Mouse (Mus musculus) kidney, postnatal 0 days (tissue): ENCODE data around the gene 4930583I09Rik. TPM values are rescaled to one million over a fixed set of nuclear protein-coding genes. Genes with fewer than 3 reads are reported as not detected.

Experiments
- ATAC-seq: fragments of 200-750 bp; cut with Nextera tagmentation; replicated peaks from 2 replicates; pipeline ENCODE4 v1.8.0; 2017; ENCODE audit warnings: low read depth, moderate number of reproducible peaks, moderate TSS enrichment, moderate library complexity; ENCODE audit not compliant: low FRiP score
- DNase-seq: peaks from one replicate; pipeline ENCODE4 v3.0.0-alpha.2; 2016; ENCODE audit warnings: low spot score
- H3K27ac ChIP-seq: fragments of 300-500 bp; sonication (generic); 2 replicates; pipeline ENCODE4 v1.5.1; 2014; ENCODE audit warnings: mild to moderate bottlenecking
- H3K27me3 ChIP-seq: fragments of 300-500 bp; sonication (generic); 2 replicates; pipeline ENCODE4 v1.6.1; 2014; ENCODE audit warnings: low read length, mixed read lengths; ENCODE audit not compliant: insufficient read depth
- H3K36me3 ChIP-seq: fragments of 300-500 bp; sonication (generic); 2 replicates; pipeline ENCODE4 v1.6.1; 2014; ENCODE audit warnings: low read length, mixed read lengths; ENCODE audit not compliant: insufficient read depth
- H3K4me1 ChIP-seq: fragments of 300-500 bp; sonication (generic); replicated peaks from 2 replicates; pipeline ENCODE4 v1.6.1; 2014; ENCODE audit warnings: antibody characterized with exemption, low read length, mixed read lengths; ENCODE audit not compliant: insufficient read depth
- H3K4me2 ChIP-seq: fragments of 300-500 bp; sonication (generic); 2 replicates; pipeline ENCODE4 v1.6.1; 2014; ENCODE audit warnings: mild to moderate bottlenecking, low read length, moderate library complexity, mixed read lengths
- H3K4me3 ChIP-seq: fragments of 300-500 bp; sonication (generic); replicated peaks from 2 replicates; pipeline ENCODE4 v1.5.1; 2014; ENCODE audit warnings: low read depth, low read length
- H3K9ac ChIP-seq: fragments of 300-500 bp; sonication (generic); 2 replicates; pipeline ENCODE4 v1.6.1; 2014; ENCODE audit warnings: low read depth, low read length
- H3K9me3 ChIP-seq: fragments of 300-500 bp; sonication (generic); replicated peaks from 2 replicates; pipeline ENCODE4 v1.6.1; 2016; ENCODE audit warnings: low read length, inconsistent platforms, mixed read lengths
- CTCF ChIP-seq: IDR thresholded peaks from 2 replicates; pipeline ENCODE4 v1.5.1; 2016; ENCODE audit warnings: antibody characterized with exemption, low read depth, mild to moderate bottlenecking, moderate library complexity
- WGBS: fragments of 180-500 bp; shearing (Covaris S2); extraction: QIAGEN DNeasy Blood & Tissue Kit; methylation state at CpG from one replicate; pipeline ENCODE4 v1.1.7; 2014; 5-methylcytosine and 5-hydroxymethylcytosine counted together
- polyA plus RNA-seq: library from polyadenylated mRNA; unstranded; fragments of >200 nt; fragmentation: Nextera tagmentation; extraction: Ambion mirVana; gene quantifications from 2 replicates; pipeline ENCODE4 v1.2.1, GENCODE M21; 2015

4930583I09Rik gene
- polyA plus RNA-seq, 1 experiment from 2014 or later = not detected

DNA sequence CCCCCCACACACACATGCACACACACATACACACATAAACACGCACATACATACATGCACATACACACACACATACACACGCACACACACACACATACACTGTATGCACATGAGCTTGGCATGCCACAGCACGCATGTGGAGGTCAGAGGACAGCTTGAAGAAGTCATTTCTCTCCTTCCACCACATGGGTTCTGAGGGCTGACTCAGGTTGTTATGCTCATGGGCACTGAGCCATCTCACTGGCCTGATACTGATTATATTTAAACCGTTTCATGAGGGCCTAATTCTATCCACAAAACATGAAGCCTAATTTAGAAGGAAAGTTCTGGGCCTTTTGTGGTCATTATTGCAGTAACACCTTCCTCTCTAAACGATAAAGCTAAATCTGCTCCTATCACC, 13.3 kb downstream of the 4930583I09Rik start:
- no peak for ATAC-seq
- no peaks in the 10 kb centered on the region for H3K9me3 ChIP-seq
- WGBS = 82% methylated on average over 5 of the region's 5 CpGs
- no peaks in the 10 kb centered on the region for H3K27me3 ChIP-seq
- no peaks in the 10 kb centered on the region for H3K36me3 ChIP-seq
- H3K4me3 ChIP-seq = no peak overlapping the region
- no peaks in the 10 kb centered on the region for H3K4me1 ChIP-seq
- no peak overlapping the region for H3K4me2 ChIP-seq
- DNase-seq = no peak
- H3K27ac ChIP-seq = no peak overlapping the region
- no peak overlapping the region for H3K9ac ChIP-seq
- no peak for TF ChIP-seq CTCF

DNA sequence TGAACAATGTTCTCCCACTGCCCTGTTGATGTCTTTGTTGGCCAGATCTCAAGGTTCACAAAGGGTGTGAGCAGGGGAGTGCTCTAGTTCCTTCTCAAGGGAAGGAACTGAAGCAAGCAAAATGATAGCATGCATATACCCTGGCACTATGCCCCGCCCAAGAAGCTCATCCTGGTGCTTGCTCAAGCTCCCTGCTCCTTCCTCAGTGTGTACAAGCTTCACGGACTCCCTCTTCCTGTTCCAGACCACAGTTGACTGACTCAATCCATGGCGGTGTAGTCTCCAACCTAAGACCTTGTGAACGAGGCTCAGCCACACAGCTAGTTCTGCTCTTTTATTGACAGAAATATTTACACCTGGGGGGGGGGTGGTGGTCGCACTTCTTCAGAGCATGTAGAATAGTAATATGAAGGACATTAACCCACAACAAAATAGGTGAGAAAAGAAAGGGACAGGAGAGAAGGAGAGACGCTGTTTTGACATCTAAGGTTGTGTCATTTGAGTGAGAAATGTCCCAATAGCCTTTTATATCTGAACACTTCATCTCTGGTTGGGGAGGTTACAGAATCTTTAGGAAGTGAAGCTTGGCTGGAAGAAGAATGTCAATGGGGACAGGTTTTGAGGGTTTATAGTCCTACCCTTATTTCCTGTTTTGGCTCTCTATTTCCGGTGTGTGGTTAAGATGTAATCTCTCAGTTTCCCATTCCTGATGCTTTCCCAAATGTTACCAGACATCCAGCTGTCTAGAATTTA, 14.9 kb downstream of the 4930583I09Rik start:
- no peaks in the 10 kb centered on the region for H3K36me3 ChIP-seq
- ATAC-seq = no peak
- no peaks in the 10 kb centered on the region for H3K4me1 ChIP-seq
- H3K4me3 ChIP-seq = no peak overlapping the region
- H3K27me3 ChIP-seq = no peaks in the 10 kb centered on the region
- H3K9ac ChIP-seq = no peak overlapping the region
- 80% methylated on average over 7 of the region's 7 CpGs for WGBS
- H3K27ac ChIP-seq = no peak overlapping the region
- H3K9me3 ChIP-seq = no peaks in the 10 kb centered on the region
- no peak for TF ChIP-seq CTCF
- H3K4me2 ChIP-seq = no peak overlapping the region
- DNase-seq = no peak

DNA sequence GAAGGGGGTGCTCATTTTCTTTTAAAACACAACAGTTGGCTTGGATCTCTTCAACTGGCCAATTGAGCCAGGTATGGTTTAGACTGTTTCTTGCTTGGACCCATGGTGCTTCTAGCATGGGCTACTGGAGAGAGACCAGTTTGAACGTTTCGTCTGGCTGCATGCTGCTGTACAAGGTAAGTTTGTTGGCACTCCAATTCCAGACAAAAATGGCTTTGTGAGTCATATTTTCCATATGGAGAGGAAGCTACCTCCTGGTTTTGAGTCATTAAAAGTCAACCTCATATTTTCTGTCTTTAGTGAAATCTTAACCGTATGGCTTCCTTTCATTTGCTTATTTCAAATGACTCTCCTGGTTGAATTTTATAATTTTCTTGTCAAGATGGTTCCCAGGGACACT, 19.6 kb downstream of the 4930583I09Rik start:
- Histone ChIP-seq H3K4me3 (no peak overlapping the region), H3K27ac (no peak overlapping the region), H3K27me3 (no peaks in the 10 kb centered on the region), H3K4me2 (no peak overlapping the region), H3K36me3 (no peaks in the 10 kb centered on the region), H3K9ac (no peak overlapping the region), H3K4me1 (no peaks in the 10 kb centered on the region), H3K9me3 (no peaks in the 10 kb centered on the region)
- ATAC-seq (no peak), DNase-seq (no peak)
- 96% methylated on average over 3 of the region's 3 CpGs for WGBS
- no peak for TF ChIP-seq CTCF

DNA sequence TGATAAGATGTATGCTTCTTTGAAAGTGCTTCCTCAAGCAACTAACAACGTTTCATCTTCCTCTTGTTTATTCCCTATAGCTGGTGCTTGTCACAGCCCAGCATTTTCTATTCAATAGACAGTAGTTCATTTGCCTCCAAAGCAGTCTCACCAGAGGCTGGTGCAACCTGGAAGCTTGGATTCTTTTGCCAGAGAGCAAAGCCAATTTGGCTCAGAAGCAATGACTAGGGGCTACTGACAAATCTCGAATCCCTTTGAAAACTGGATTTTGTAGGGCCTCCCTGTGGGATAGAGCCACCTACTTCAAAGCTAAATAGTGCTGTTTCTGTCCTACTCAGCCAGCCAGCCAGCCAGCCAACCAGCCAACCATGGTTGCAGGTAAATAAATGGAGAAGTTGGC, 20.1 kb downstream of the 4930583I09Rik start:
- H3K4me3 ChIP-seq = no peak overlapping the region
- 75% methylated on average over 2 of the region's 2 CpGs for WGBS
- no peak overlapping the region for H3K27ac ChIP-seq
- H3K4me2 ChIP-seq = no peak overlapping the region
- no peaks in the 10 kb centered on the region for H3K9me3 ChIP-seq
- TF ChIP-seq CTCF = no peak
- no peak for DNase-seq
- no peaks in the 10 kb centered on the region for H3K27me3 ChIP-seq
- no peaks in the 10 kb centered on the region for H3K4me1 ChIP-seq
- H3K9ac ChIP-seq = no peak overlapping the region
- H3K36me3 ChIP-seq = no peaks in the 10 kb centered on the region
- ATAC-seq = no peak

DNA sequence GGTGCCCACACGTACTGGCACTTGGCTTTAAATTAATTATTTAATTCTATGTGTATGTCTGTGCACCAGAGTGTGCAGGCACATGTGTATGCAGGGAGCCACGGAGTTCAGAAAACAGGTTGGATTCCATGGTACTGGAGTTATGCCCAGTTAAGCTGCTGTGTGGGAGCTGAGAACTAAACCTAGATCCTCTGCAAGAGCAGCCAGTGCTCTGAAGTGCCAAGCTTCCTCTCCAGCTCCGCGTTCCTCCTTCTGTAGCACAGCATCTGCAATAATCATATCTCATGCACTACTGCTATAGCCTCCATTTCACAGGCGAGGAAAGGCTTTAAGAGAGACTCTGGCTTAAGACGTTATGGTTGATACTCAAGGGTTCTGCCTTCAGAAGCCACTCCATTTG, 22.3 kb downstream of the 4930583I09Rik start:
- TF ChIP-seq CTCF = no peak
- no peak overlapping the region for H3K4me2 ChIP-seq
- no peak overlapping the region for H3K4me3 ChIP-seq
- H3K27me3 ChIP-seq = no peaks in the 10 kb centered on the region
- H3K9ac ChIP-seq = no peak overlapping the region
- 85% methylated on average over 6 of the region's 6 CpGs for WGBS
- no peaks in the 10 kb centered on the region for H3K36me3 ChIP-seq
- no peak overlapping the region for H3K27ac ChIP-seq
- H3K9me3 ChIP-seq = no peaks in the 10 kb centered on the region
- DNase-seq (no peak), ATAC-seq (no peak)
- no peaks in the 10 kb centered on the region for H3K4me1 ChIP-seq

DNA sequence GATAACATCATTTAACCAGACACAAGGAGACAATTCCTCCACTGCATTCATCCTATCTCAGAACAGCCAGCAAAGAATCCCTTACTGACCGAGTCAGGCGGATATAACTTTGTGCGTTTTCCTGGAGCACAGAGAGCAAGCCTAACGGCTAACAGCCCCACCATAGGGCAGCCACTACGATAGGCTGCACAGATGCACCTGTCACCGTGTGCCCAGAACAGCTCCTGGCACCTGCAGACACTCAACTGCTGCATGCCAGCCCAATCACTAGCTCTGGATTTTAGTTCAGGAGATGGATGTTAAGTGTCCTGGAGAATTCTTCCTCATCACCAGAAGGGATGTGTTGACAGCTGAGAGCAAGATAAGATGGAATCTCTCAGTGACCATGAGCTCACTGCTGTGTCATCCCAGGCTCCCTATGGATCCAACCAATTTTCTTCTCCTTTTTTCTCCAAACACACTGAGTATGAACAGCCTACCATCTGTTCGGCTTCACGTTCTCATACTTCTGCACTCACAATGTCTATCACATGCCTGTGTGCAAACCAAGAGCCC, 29.8 kb downstream of the 4930583I09Rik start:
- Histone ChIP-seq H3K27me3 (no peaks in the 10 kb centered on the region), H3K36me3 (no peaks in the 10 kb centered on the region), H3K4me3 (no peak overlapping the region), H3K4me2 (no peak overlapping the region), H3K9ac (no peak overlapping the region), H3K4me1 (no peaks in the 10 kb centered on the region), H3K27ac (no peak overlapping the region), H3K9me3 (no peaks in the 10 kb centered on the region)
- 83% methylated on average over 8 of the region's 8 CpGs for WGBS
- ATAC-seq = no peak
- DNase-seq = no peak
- no peak for TF ChIP-seq CTCF
